Mouse (Mus musculus): ENCODE results near the gene Olfr1079.
"Not testable (repeated sequence)": the region's sequence is repeated elsewhere in the genome, so short reads cannot be mapped to it uniquely, and the experiment has no call there.

Gene Olfr1079

DNA sequence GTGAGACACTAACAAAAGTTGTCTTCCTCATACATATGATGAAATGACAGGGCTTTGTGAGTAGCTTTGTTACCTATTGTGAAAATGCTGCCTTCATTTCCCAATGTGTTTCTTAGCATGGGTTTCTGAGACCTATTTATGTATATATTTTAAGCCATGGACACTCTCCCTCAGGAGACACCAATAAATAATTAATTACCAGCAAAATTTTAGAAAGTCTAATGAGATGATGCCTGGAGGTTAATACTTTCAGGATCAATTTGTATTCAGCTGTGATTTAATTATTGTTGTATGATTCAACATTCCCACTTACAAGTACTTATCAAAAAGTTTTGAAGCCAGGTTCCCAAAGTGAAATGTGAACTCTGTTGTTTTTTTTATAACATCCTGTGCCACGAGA lies at the start of gene Olfr1079:
TSS of gene Olfr1079 (minus strand) at position 101 of the 400 bp plus-strand sequence.
- DNase-seq (ENCODE audit: low spot score), result no peak

DNA sequence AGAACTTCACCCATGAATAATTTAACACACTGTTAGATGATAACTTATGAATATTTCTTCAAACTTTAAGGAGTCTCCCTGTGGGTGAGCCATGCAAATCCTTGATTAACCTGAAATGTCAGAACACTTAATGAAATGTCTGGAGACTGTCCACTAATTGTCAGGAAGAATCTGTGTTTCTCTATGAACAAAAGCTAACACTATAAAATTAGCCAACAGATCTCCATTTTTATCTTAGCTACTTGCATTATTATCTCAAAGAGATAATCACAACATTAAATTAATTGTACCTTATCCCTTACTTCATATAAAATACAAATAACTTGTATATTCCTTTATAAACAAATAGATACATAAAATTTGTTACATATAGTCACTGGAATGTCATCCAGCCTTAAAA lies 15.9 kb upstream of the Olfr1079 start, which contains the start of gene Olfr1080:
TSS of gene Olfr1080 (minus strand) at position 101 of the 400 bp plus-strand sequence.
- DNase-seq (ENCODE audit: low spot score), result not testable (repeated sequence)

- DNase-seq (ENCODE audit: low spot score), result no peak
These were observed 11.3 kb downstream of the Olfr1079 start for GRCm38 (mm10) chr2:86530991-86531390.

DNA sequence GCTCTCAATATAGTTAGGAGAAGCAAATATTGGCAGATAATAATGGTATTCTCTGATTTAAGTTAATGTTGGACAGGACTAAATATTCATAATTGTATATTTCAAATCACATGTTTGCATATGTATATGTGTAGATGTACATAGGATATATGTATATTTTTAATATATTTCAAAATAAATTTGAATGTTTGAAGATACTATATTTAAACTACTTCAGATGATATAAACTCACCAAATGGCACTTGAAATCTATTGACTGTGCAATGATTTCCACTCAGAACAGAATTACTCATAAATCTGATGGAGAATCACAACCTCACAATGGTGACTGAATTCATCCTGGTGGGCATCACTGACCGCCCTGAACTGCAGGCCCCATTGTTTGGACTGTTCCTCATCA lies 34.1 kb downstream of the Olfr1079 start, which contains the start of gene Olfr1076:
TSS of gene Olfr1076 (plus strand) at position 301 of the 400 bp plus-strand sequence.
- no peak for DNase-seq (ENCODE audit: low spot score)

GRCm38 (mm10) chr2:86487286-86487685 lies 55.0 kb downstream of the Olfr1079 start, which contains the start of gene Olfr228:
Gene Olfr228, minus strand, starts transcription at chr2:86487386.
- no peak for DNase-seq (ENCODE audit: low spot score)
